Mouse (Mus musculus): Measurements from ENCODE around the gene Uchl1. TPM values are rescaled to one million over a fixed set of nuclear protein-coding genes. Genes with fewer than 3 reads are reported as not detected.

The Uchl1 gene
- polyA plus RNA-seq, 1 experiment from 2014 or later, result 2.3 TPM

- Histone ChIP-seq H3K4me2 (no peak overlapping the region), H3K36me3 (replicated peaks) (no peaks in the 10 kb centered on the region), H3K4me1 (replicated peaks) (no peaks in the 10 kb centered on the region), H3K4me3 (replicated peaks) (no peak overlapping the region), H3K9me3 (replicated peaks) (no peaks in the 10 kb centered on the region), H3K9ac (no peak overlapping the region), H3K27ac (replicated peaks) (no peak overlapping the region), H3K27me3 (no peaks in the 10 kb centered on the region)
- no peak for ATAC-seq (ENCODE audit: insufficient read depth)
- 21% methylated on average over 4 of the region's 4 CpGs for WGBS (ENCODE audit: insufficient replicate concordance)
These were observed 34.6 kb downstream of the Uchl1 start for GRCm38 (mm10) chr5:66710445-66711019.

GRCm38 (mm10) chr5:66712801-66713200 is 36.9 kb downstream of the Uchl1 start:
- ATAC-seq (ENCODE audit: insufficient read depth), result no peak
- Histone ChIP-seq H3K4me1 (replicated peaks) (no peaks in the 10 kb centered on the region), H3K9ac (no peak overlapping the region)

GRCm38 (mm10) chr5:66715498-66715931 is 39.6 kb downstream of the Uchl1 start:
- Histone ChIP-seq H3K36me3 (replicated peaks) (no peaks in the 10 kb centered on the region), H3K4me3 (replicated peaks) (no peak overlapping the region), H3K4me1 (replicated peaks) (no peaks in the 10 kb centered on the region), H3K9me3 (replicated peaks) (no peaks in the 10 kb centered on the region), H3K4me2 (no peak overlapping the region), H3K27me3 (no peaks in the 10 kb centered on the region; the same call in 1 of the 2 replicates), H3K9ac (no peak overlapping the region), H3K27ac (replicated peaks) (no peak overlapping the region)
- 23% methylated on average over 4 of the region's 4 CpGs for WGBS (ENCODE audit: insufficient replicate concordance)
- no peak for ATAC-seq (ENCODE audit: insufficient read depth)

More at GRCm38 (mm10) chr5:66712801-66713200, 36.9 kb downstream of the Uchl1 start:
- Histone ChIP-seq H3K4me3 (replicated peaks) (no peak overlapping the region), H3K27me3 (no peaks in the 10 kb centered on the region), H3K9me3 (replicated peaks) (no peaks in the 10 kb centered on the region), H3K27ac (replicated peaks) (no peak overlapping the region), H3K4me2 (no peak overlapping the region), H3K36me3 (replicated peaks) (no peaks in the 10 kb centered on the region)
- WGBS (ENCODE audit: insufficient replicate concordance), result 64% methylated on average over 6 of the region's 6 CpGs

GRCm38 (mm10) chr5:66717931-66718330 is 42.0 kb downstream of the Uchl1 start:
- H3K27ac ChIP-seq (replicated peaks), result no peak overlapping the region
- H3K4me1 ChIP-seq (replicated peaks), result no peaks in the 10 kb centered on the region
- no peak overlapping the region for H3K9ac ChIP-seq
- no peak overlapping the region for H3K4me3 ChIP-seq (replicated peaks)
- peaks cover 4% of the 10 kb centered on the region; the same call in 1 of the 2 replicates for H3K27me3 ChIP-seq
- no peak for ATAC-seq (ENCODE audit: insufficient read depth)
- no peaks in the 10 kb centered on the region for H3K36me3 ChIP-seq (replicated peaks)
- H3K4me2 ChIP-seq, result no peak overlapping the region
- WGBS (ENCODE audit: insufficient replicate concordance), result 33% methylated on average over 4 of the region's 4 CpGs
- H3K9me3 ChIP-seq (replicated peaks), result no peaks in the 10 kb centered on the region

- no peaks in the 10 kb centered on the region for H3K9me3 ChIP-seq (replicated peaks)
- H3K4me3 ChIP-seq (replicated peaks), result no peak overlapping the region
- no peak overlapping the region for H3K9ac ChIP-seq
- H3K4me1 ChIP-seq (replicated peaks), result no peaks in the 10 kb centered on the region
- no peak overlapping the region for H3K27ac ChIP-seq (replicated peaks)
- H3K27me3 ChIP-seq, result peaks cover 4% of the 10 kb centered on the region; the same call in 1 of the 2 replicates
- WGBS (ENCODE audit: insufficient replicate concordance), result 51% methylated on average over 3 of the region's 3 CpGs
- H3K36me3 ChIP-seq (replicated peaks), result no peaks in the 10 kb centered on the region
- H3K4me2 ChIP-seq, result no peak overlapping the region
- ATAC-seq (ENCODE audit: insufficient read depth), result no peak
These were observed 42.5 kb downstream of the Uchl1 start for GRCm38 (mm10) chr5:66718413-66718812.

- no peaks in the 10 kb centered on the region for H3K4me1 ChIP-seq (replicated peaks)
- no peaks in the 10 kb centered on the region for H3K36me3 ChIP-seq (replicated peaks)
- no peak overlapping the region for H3K9ac ChIP-seq
- WGBS (ENCODE audit: insufficient replicate concordance), result 50% methylated on average over 7 of the region's 7 CpGs
- peaks cover 4% of the 10 kb centered on the region; the same call in 1 of the 2 replicates for H3K27me3 ChIP-seq
- no peak overlapping the region for H3K27ac ChIP-seq (replicated peaks)
- H3K4me3 ChIP-seq (replicated peaks), result no peak overlapping the region
- ATAC-seq (ENCODE audit: insufficient read depth), result no peak
- H3K4me2 ChIP-seq, result no peak overlapping the region
- H3K9me3 ChIP-seq (replicated peaks), result no peaks in the 10 kb centered on the region
These were observed 43.0 kb downstream of the Uchl1 start for GRCm38 (mm10) chr5:66718880-66719279.

GRCm38 (mm10) chr5:66720921-66721320 is 45.0 kb downstream of the Uchl1 start:
- H3K4me1 ChIP-seq (replicated peaks), result no peaks in the 10 kb centered on the region
- no peak overlapping the region for H3K9ac ChIP-seq
- no peak for ATAC-seq (ENCODE audit: insufficient read depth)
- H3K27me3 ChIP-seq, result peaks cover 4% of the 10 kb centered on the region; the same call in 1 of the 2 replicates
- no peak overlapping the region for H3K27ac ChIP-seq (replicated peaks)
- H3K9me3 ChIP-seq (replicated peaks), result no peaks in the 10 kb centered on the region
- H3K4me2 ChIP-seq, result no peak overlapping the region
- 39% methylated on average over 5 of the region's 5 CpGs for WGBS (ENCODE audit: insufficient replicate concordance)
- H3K36me3 ChIP-seq (replicated peaks), result no peaks in the 10 kb centered on the region
- H3K4me3 ChIP-seq (replicated peaks), result no peak overlapping the region

- Histone ChIP-seq H3K4me3 (replicated peaks) (no peak overlapping the region), H3K27ac (replicated peaks) (no peak overlapping the region), H3K4me1 (replicated peaks) (no peaks in the 10 kb centered on the region), H3K9ac (no peak overlapping the region), H3K4me2 (no peak overlapping the region), H3K9me3 (replicated peaks) (no peaks in the 10 kb centered on the region), H3K27me3 (peaks cover 4% of the 10 kb centered on the region; the same call in 1 of the 2 replicates), H3K36me3 (replicated peaks) (no peaks in the 10 kb centered on the region)
- 30% methylated on average over 9 of the region's 9 CpGs for WGBS (ENCODE audit: insufficient replicate concordance)
- ATAC-seq (ENCODE audit: insufficient read depth), result no peak
These were observed 46.7 kb downstream of the Uchl1 start for GRCm38 (mm10) chr5:66722586-66722985.

GRCm38 (mm10) chr5:66723037-66723436 is 47.1 kb downstream of the Uchl1 start:
- WGBS (ENCODE audit: insufficient replicate concordance), result 24% methylated on average over 4 of the region's 4 CpGs
- H3K9ac ChIP-seq, result no peak overlapping the region
- no peak overlapping the region for H3K27ac ChIP-seq (replicated peaks)
- no peak overlapping the region for H3K4me3 ChIP-seq (replicated peaks)
- peaks cover 4% of the 10 kb centered on the region; the same call in 1 of the 2 replicates for H3K27me3 ChIP-seq
- H3K4me1 ChIP-seq (replicated peaks), result no peaks in the 10 kb centered on the region
- no peak for ATAC-seq (ENCODE audit: insufficient read depth)
- no peak overlapping the region for H3K4me2 ChIP-seq
- no peaks in the 10 kb centered on the region for H3K9me3 ChIP-seq (replicated peaks)
- H3K36me3 ChIP-seq (replicated peaks), result no peaks in the 10 kb centered on the region

- Histone ChIP-seq H3K4me2 (no peak overlapping the region), H3K9me3 (replicated peaks) (no peaks in the 10 kb centered on the region), H3K9ac (no peak overlapping the region), H3K4me3 (replicated peaks) (no peak overlapping the region), H3K27ac (replicated peaks) (no peak overlapping the region), H3K27me3 (peaks cover 4% of the 10 kb centered on the region; the same call in 1 of the 2 replicates), H3K4me1 (replicated peaks) (no peaks in the 10 kb centered on the region), H3K36me3 (replicated peaks) (no peaks in the 10 kb centered on the region)
- WGBS (ENCODE audit: insufficient replicate concordance), result 58% methylated on average over 3 of the region's 3 CpGs
- ATAC-seq (ENCODE audit: insufficient read depth), result no peak
These were observed 47.7 kb downstream of the Uchl1 start for GRCm38 (mm10) chr5:66723626-66724025.

GRCm38 (mm10) chr5:66729306-66729705 is 53.4 kb downstream of the Uchl1 start:
- Histone ChIP-seq H3K4me2 (no peak overlapping the region), H3K9me3 (replicated peaks) (no peaks in the 10 kb centered on the region), H3K27me3 (no peaks in the 10 kb centered on the region), H3K9ac (no peak overlapping the region), H3K36me3 (replicated peaks) (no peaks in the 10 kb centered on the region), H3K4me3 (replicated peaks) (no peak overlapping the region), H3K4me1 (replicated peaks) (no peaks in the 10 kb centered on the region), H3K27ac (replicated peaks) (no peak overlapping the region)
- WGBS (ENCODE audit: insufficient replicate concordance), result 64% methylated on average over 4 of the region's 4 CpGs
- no peak for ATAC-seq (ENCODE audit: insufficient read depth)

Data from liver, embryonic 15.5 days (tissue).